Mouse (Mus musculus) CH12.LX (cell line): ENCODE measurements around the gene Rab1a. TPM values are rescaled to one million over a fixed set of nuclear protein-coding genes. Genes with fewer than 3 reads are reported as not detected.

Experiments used
- DNase-seq: peaks from one replicate; pipeline ENCODE4 v3.0.0-alpha.2; 2013; ENCODE audit errors: extremely low read depth
- H3K27ac ChIP-seq: 2 replicates; pipeline ENCODE4 v1.5.1; 2012; ENCODE audit warnings: low read depth, mild to moderate bottlenecking, control low read depth, moderate library complexity; ENCODE audit not compliant: insufficient read depth
- H3K27me3 ChIP-seq: replicated peaks from 2 replicates; pipeline ENCODE3; 2012; ENCODE audit warnings: inconsistent platforms
- H3K36me3 ChIP-seq, 2 experiments: replicated peaks in 1 of 2; 2 replicates each; pipeline versions ENCODE3 to v1.6.1; 2012; ENCODE audit warnings: inconsistent platforms in 1 of 2, low read length in 1 of 2, mild to moderate bottlenecking in 1 of 2, mixed read lengths in 1 of 2, moderate library complexity in 1 of 2; ENCODE audit not compliant: control insufficient read depth in 1 of 2, insufficient read depth in 1 of 2
- H3K4me1 ChIP-seq, 2 experiments: 2 replicates each; pipeline ENCODE4 v1.6.1; 2012; ENCODE audit warnings: inconsistent platforms in 1 of 2, moderate library complexity in 1 of 2; ENCODE audit not compliant: insufficient read depth in 2 of 2, control insufficient read depth in 1 of 2
- H3K4me2 ChIP-seq: 2 replicates; pipeline ENCODE4 v1.6.1; 2012; ENCODE audit warnings: low read depth, mild to moderate bottlenecking, control low read depth; ENCODE audit not compliant: poor library complexity, insufficient read depth, severe bottlenecking
- H3K4me3 ChIP-seq, 3 experiments: fragments of 150-350 bp in 1 of 3; sonication (generic) in 1 of 3; replicated peaks in 1 of 3; 2 replicates each; pipeline versions ENCODE3 to v1.5.1; 2011 to 2012; ENCODE audit warnings: low read depth in 2 of 3, low read length in 2 of 3, mild to moderate bottlenecking in 2 of 3, moderate library complexity in 2 of 3, control low read depth in 1 of 3, improper control_type of control experiment in 1 of 3, inconsistent platforms in 1 of 3, mixed read lengths in 1 of 3; ENCODE audit not compliant: poor library complexity in 1 of 3
- H3K79me2 ChIP-seq: replicated peaks from 2 replicates; pipeline ENCODE4 v1.6.1; 2012; ENCODE audit warnings: mild to moderate bottlenecking, moderate library complexity; ENCODE audit not compliant: control insufficient read depth, poor library complexity, insufficient read depth, severe bottlenecking; ENCODE audit errors: extremely low read depth
- H3K9ac ChIP-seq: 2 replicates; pipeline ENCODE4 v1.6.1; 2012; ENCODE audit warnings: low read depth, mild to moderate bottlenecking, control low read depth, moderate library complexity; ENCODE audit not compliant: insufficient read depth
- H3K9me3 ChIP-seq: replicated peaks from 2 replicates; pipeline ENCODE3; 2012; ENCODE audit warnings: low read length, inconsistent platforms, mixed read lengths
- BHLHE40 ChIP-seq: IDR thresholded peaks from 2 replicates; pipeline ENCODE4 v1.6.1; 2011; ENCODE audit warnings: mild to moderate bottlenecking, low read depth, low read length, improper control_type of control experiment
- CHD1 ChIP-seq: IDR thresholded peaks from 2 replicates; pipeline ENCODE4 v1.6.1; 2012; ENCODE audit warnings: low read depth, low read length, improper control_type of control experiment, inconsistent platforms
- CHD2 ChIP-seq: IDR thresholded peaks from 2 replicates; pipeline ENCODE4 v1.6.1; 2011; ENCODE audit warnings: low read length, improper control_type of control experiment
- CTCF ChIP-seq, 2 experiments: IDR thresholded peaks in 1 of 2; conservative IDR thresholded peaks in 1 of 2; 2 replicates each; pipeline ENCODE4 v1.5.1; 2011 to 2012; ENCODE audit warnings: low read depth in 2 of 2, low read length in 2 of 2, improper control_type of control experiment in 1 of 2, inconsistent platforms in 1 of 2, mild to moderate bottlenecking in 1 of 2, moderate library complexity in 1 of 2
- E2F4 ChIP-seq: IDR thresholded peaks from 2 replicates; pipeline ENCODE4 v1.6.1; 2011; ENCODE audit warnings: low read depth, low read length, improper control_type of control experiment; ENCODE audit not compliant: insufficient replicate concordance
- ELF1 ChIP-seq: IDR thresholded peaks from 2 replicates; pipeline ENCODE4 v1.6.1; 2014; ENCODE audit warnings: low read depth, mild to moderate bottlenecking, inconsistent platforms, low read length, improper control_type of control experiment
- EP300 ChIP-seq: IDR thresholded peaks from 2 replicates; pipeline ENCODE4 v1.6.1; 2011; ENCODE audit warnings: low read length, improper control_type of control experiment
- ETS1 ChIP-seq: conservative IDR thresholded peaks from 2 replicates; pipeline ENCODE4 v1.6.1; 2012; ENCODE audit warnings: low read depth, mild to moderate bottlenecking, inconsistent platforms, low read length, improper control_type of control experiment, moderate library complexity
- GABPA ChIP-seq: IDR thresholded peaks from 2 replicates; pipeline ENCODE4 v1.6.1; 2012; ENCODE audit warnings: low read depth, low read length, improper control_type of control experiment, inconsistent platforms; ENCODE audit not compliant: insufficient replicate concordance
- HCFC1 ChIP-seq: IDR thresholded peaks from 2 replicates; pipeline ENCODE4 v1.6.1; 2012; ENCODE audit warnings: low read depth, mild to moderate bottlenecking, inconsistent platforms, low read length, improper control_type of control experiment
- IRF4 ChIP-seq: IDR thresholded peaks from 2 replicates; pipeline ENCODE4 v1.6.1; 2014; ENCODE audit warnings: low read depth, mild to moderate bottlenecking, inconsistent platforms, low read length, improper control_type of control experiment
- JUN ChIP-seq: IDR thresholded peaks from 2 replicates; pipeline ENCODE4 v1.6.1; 2011; ENCODE audit warnings: low read depth, mild to moderate bottlenecking, low read length, improper control_type of control experiment, moderate library complexity; ENCODE audit not compliant: insufficient read depth
- JUND ChIP-seq: conservative IDR thresholded peaks from 2 replicates; pipeline ENCODE4 v1.6.1; 2011; ENCODE audit warnings: low read depth, low read length, improper control_type of control experiment
- KAT2A ChIP-seq: IDR thresholded peaks from 2 replicates; pipeline ENCODE4 v1.6.1; 2012; ENCODE audit warnings: low read length, improper control_type of control experiment, inconsistent platforms; ENCODE audit not compliant: insufficient replicate concordance
- MAFK ChIP-seq: IDR thresholded peaks from 2 replicates; pipeline ENCODE4 v1.6.1; 2011; ENCODE audit warnings: low read length, improper control_type of control experiment; ENCODE audit not compliant: insufficient replicate concordance
- MAX ChIP-seq: IDR thresholded peaks from 2 replicates; pipeline ENCODE4 v1.6.1; 2011; ENCODE audit warnings: low read length, improper control_type of control experiment
- MAZ ChIP-seq: IDR thresholded peaks from 2 replicates; pipeline ENCODE4 v1.6.1; 2012; ENCODE audit warnings: low read depth, mild to moderate bottlenecking, inconsistent platforms, low read length, improper control_type of control experiment, moderate library complexity
- MEF2A ChIP-seq: IDR thresholded peaks from 2 replicates; pipeline ENCODE4 v1.6.1; 2014; ENCODE audit warnings: low read depth, mild to moderate bottlenecking, inconsistent platforms, low read length, improper control_type of control experiment, borderline replicate concordance
- MXI1 ChIP-seq: IDR thresholded peaks from 2 replicates; pipeline ENCODE4 v1.6.1; 2011; ENCODE audit warnings: mild to moderate bottlenecking, low read depth, low read length, improper control_type of control experiment
- MYC ChIP-seq: IDR thresholded peaks from 2 replicates; pipeline ENCODE4 v1.6.1; 2011; ENCODE audit warnings: low read depth, mild to moderate bottlenecking, improper control_type of control experiment, low read length
- NELFE ChIP-seq: IDR thresholded peaks from 2 replicates; pipeline ENCODE4 v1.6.1; 2011; ENCODE audit warnings: low read depth, low read length, improper control_type of control experiment
- NRF1 ChIP-seq: IDR thresholded peaks from 2 replicates; pipeline ENCODE4 v1.6.1; 2014; ENCODE audit warnings: low read depth, mild to moderate bottlenecking, inconsistent platforms, low read length, improper control_type of control experiment, moderate library complexity
- PAX5 ChIP-seq: IDR thresholded peaks from 2 replicates; pipeline ENCODE4 v1.6.1; 2012; ENCODE audit warnings: low read length, inconsistent platforms, mixed read lengths
- POLR2A ChIP-seq: IDR thresholded peaks from 2 replicates; pipeline ENCODE4 v1.6.1; 2011; ENCODE audit warnings: low read depth, mild to moderate bottlenecking, improper control_type of control experiment, low read length
- POLR2AphosphoS2 ChIP-seq: IDR thresholded peaks from 2 replicates; pipeline ENCODE4 v1.6.1; 2011; ENCODE audit warnings: low read depth, low read length, improper control_type of control experiment
- RAD21 ChIP-seq: IDR thresholded peaks from 2 replicates; pipeline ENCODE4 v1.6.1; 2011; ENCODE audit warnings: low read depth, mild to moderate bottlenecking, low read length, improper control_type of control experiment, moderate library complexity
- RCOR1 ChIP-seq: conservative IDR thresholded peaks from 2 replicates; pipeline ENCODE4 v1.6.1; 2012; ENCODE audit warnings: low read depth, mild to moderate bottlenecking, inconsistent platforms, low read length, improper control_type of control experiment
- SIN3A ChIP-seq: IDR thresholded peaks from 2 replicates; pipeline ENCODE4 v1.6.1; 2012; ENCODE audit warnings: low read length, improper control_type of control experiment, inconsistent platforms
- SMC3 ChIP-seq: IDR thresholded peaks from 2 replicates; pipeline ENCODE4 v1.6.1; 2011; ENCODE audit warnings: low read depth, low read length, improper control_type of control experiment
- TBP ChIP-seq: conservative IDR thresholded peaks from 2 replicates; pipeline ENCODE4 v1.6.1; 2011; ENCODE audit warnings: low read depth, low read length, improper control_type of control experiment
- TCF12 ChIP-seq: IDR thresholded peaks from 2 replicates; pipeline ENCODE4 v1.6.1; 2014; ENCODE audit warnings: low read depth, mild to moderate bottlenecking, inconsistent platforms, low read length, improper control_type of control experiment
- UBTF ChIP-seq: IDR thresholded peaks from 2 replicates; pipeline ENCODE4 v1.6.1; 2012; ENCODE audit warnings: low read depth, mild to moderate bottlenecking, inconsistent platforms, low read length, improper control_type of control experiment, moderate library complexity
- USF1 ChIP-seq: IDR thresholded peaks from 2 replicates; pipeline ENCODE4 v1.6.1; 2014; ENCODE audit warnings: low read depth, mild to moderate bottlenecking, inconsistent platforms, low read length, improper control_type of control experiment
- USF2 ChIP-seq: conservative IDR thresholded peaks from 2 replicates; pipeline ENCODE4 v1.6.1; 2011; ENCODE audit warnings: low read depth, low read length, improper control_type of control experiment
- ZC3H11A ChIP-seq: IDR thresholded peaks from 2 replicates; pipeline ENCODE4 v1.6.1; 2012; ENCODE audit warnings: low read depth, mild to moderate bottlenecking, inconsistent platforms, low read length, improper control_type of control experiment
- ZKSCAN1 ChIP-seq: IDR thresholded peaks from 2 replicates; pipeline ENCODE4 v1.6.1; 2012; ENCODE audit warnings: low read depth, inconsistent platforms, low read length, improper control_type of control experiment, borderline replicate concordance
- ZMIZ1 ChIP-seq: IDR thresholded peaks from 2 replicates; pipeline ENCODE4 v1.6.1; 2012; ENCODE audit warnings: low read depth, mild to moderate bottlenecking, inconsistent platforms, low read length, improper control_type of control experiment
- ZNF384 ChIP-seq: IDR thresholded peaks from 2 replicates; pipeline ENCODE4 v1.6.1; 2012; ENCODE audit warnings: low read depth, low read length, improper control_type of control experiment, inconsistent platforms
- dilution Hi-C: fragments of 300-500 bp; cut with MboI; formaldehyde crosslinking; loops from 2 replicates; pipeline ENCODE4 v1.14.3; 2020; ENCODE audit warnings: low sequenced_read_pairs; ENCODE audit not compliant: extremely low pct_unique_long_range_greater_than_20kb, extremely low pct_ligation_motif_present
- in situ Hi-C: fragments of 300-500 bp; cut with MboI; formaldehyde crosslinking; loops from 3 replicates; pipeline ENCODE4 v1.14.3; 2019; ENCODE audit warnings: low sequenced_read_pairs, low pct_ligation_motif_present, low pct_unique_long_range_greater_than_20kb, mixed read lengths
- polyA plus RNA-seq: library from polyadenylated mRNA; unstranded; fragments of >175 nt; gene quantifications from 2 replicates; pipeline ENCODE4 v1.2.1, GENCODE M21; 2012; ENCODE audit warnings: low read depth; ENCODE audit not compliant: insufficient read length
- total RNA-seq, 2 experiments: library from RNA; depleted of rRNA; stranded (reverse); fragments of 300-350 nt in 1 of 2; fragments of >200 nt in 1 of 2; gene quantifications; 2 replicates each; pipeline ENCODE4 v1.2.3; 2012 to 2014

The Rab1a gene
- total and polyA plus RNA-seq, 3 experiments: 76.7 to 263 (median 143) TPM

DNA sequence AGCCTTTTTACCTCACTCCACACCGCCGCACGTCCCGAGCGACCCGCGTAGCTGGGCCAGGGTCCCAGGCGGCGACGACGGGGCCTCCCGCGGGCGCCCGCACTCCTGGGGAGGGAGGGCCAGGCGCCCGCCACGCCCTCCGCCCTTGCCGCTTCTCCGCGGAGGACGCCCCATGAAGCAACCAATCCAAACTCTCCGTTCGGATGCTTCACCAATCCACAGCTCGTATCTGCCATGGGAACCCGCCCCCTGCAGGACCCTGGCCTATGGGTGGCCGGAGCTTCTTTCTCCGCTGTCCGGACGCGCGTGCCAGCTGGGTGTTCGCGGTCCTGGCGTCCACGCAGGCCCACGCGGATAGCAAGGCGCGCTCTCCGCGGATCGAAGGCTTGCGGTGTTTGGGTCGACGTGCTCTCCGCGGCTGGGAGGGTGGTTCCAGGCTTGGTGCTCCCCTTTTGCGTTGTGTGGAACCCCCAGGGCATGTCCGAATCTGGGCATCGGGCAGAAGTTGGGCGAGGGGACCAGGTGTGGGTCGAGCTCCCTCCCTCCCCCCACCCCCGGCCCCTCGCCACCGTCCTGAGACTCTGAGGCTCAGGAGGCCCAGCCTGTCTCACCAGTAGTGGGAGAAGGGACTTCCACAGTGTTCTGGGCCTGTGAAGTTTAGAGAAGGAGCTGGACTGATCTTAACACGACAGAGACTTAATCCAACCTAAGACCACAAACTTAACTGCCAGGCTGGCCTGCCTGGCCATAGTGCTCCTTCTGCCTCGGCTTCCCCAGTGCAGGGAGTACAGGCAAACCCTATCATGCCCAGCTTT lies 48.3 kb downstream of the Rab1a start, which contains the start of gene Cep68:
TSS of gene Cep68 (minus strand) at position 134 of the 815 bp plus-strand sequence.
- H3K27ac ChIP-seq: peak within 1 kb of the TSS; percentile 68
- peak within 1 kb of the TSS; percentile 90 for H3K9ac ChIP-seq
- peak within 1 kb of the TSS; percentile 74 to 96 (median 83) for H3K4me3 ChIP-seq
- peak; percentile 97 for DNase-seq
- H3K36me3 ChIP-seq: peaks cover 10 to 26% of the 10 kb centered on the region in 2 experiments
- H3K4me2 ChIP-seq: peak within 1 kb of the TSS; percentile 80
- peaks cover 18 to 46% of the 10 kb centered on the region in 2 experiments for H3K4me1 ChIP-seq
- H3K79me2 ChIP-seq: peaks cover 41% of the 10 kb centered on the region
- no peaks in the 10 kb centered on the region for H3K27me3 ChIP-seq
- peaks cover 2% of the 10 kb centered on the region for H3K9me3 ChIP-seq
- in situ Hi-C loops: no loop called here
- dilution Hi-C loops: no loop called here
- peak; percentile 91 for TF ChIP-seq CHD2
- TF ChIP-seq CHD1: no peak; the same call in 1 of the 2 replicates
- no peak for TF ChIP-seq CTCF (conservative IDR thresholded peaks at IDR 0.05 in 1 of 2, IDR thresholded peaks at IDR 0.05 in 1 of 2; ENCODE audit: low read depth in 2 of 2, low read length in 2 of 2)
- TF ChIP-seq NELFE: peak; percentile 74
- TF ChIP-seq MAX: peak; percentile 90
- TF ChIP-seq MAZ: peak; percentile 81
- peak; percentile 89 for TF ChIP-seq POLR2A
- no peak for TF ChIP-seq RCOR1
- TF ChIP-seq SIN3A: peak; percentile 89
- no peak for TF ChIP-seq PAX5
- TF ChIP-seq MYC: peak; percentile 50; the same call in 1 of the 2 replicates
- TF ChIP-seq ETS1: no peak; the same call in 1 of the 2 replicates
- TF ChIP-seq E2F4: 0 out of 2 replicates have a peak, but pooled peaks have one; percentile 14
- no peak for TF ChIP-seq ZKSCAN1
- no peak for TF ChIP-seq SMC3
- peak; percentile 60 for TF ChIP-seq NRF1
- peak; percentile 68 for TF ChIP-seq UBTF
- TF ChIP-seq JUND: no peak
- TF ChIP-seq IRF4: no peak
- no peak for TF ChIP-seq USF2
- no peak for TF ChIP-seq MAFK
- TF ChIP-seq EP300: no peak
- TF ChIP-seq TCF12: peak; percentile 77
- no peak for TF ChIP-seq GABPA
- 0 out of 2 replicates have a peak, but pooled peaks have one; percentile 13 for TF ChIP-seq ZNF384
- TF ChIP-seq BHLHE40: peak; percentile 76
- peak; percentile 57; the same call in 1 of the 2 replicates for TF ChIP-seq POLR2AphosphoS2
- no peak for TF ChIP-seq ZC3H11A
- TF ChIP-seq ELF1: peak; percentile 56
- peak; percentile 27; the same call in 1 of the 2 replicates for TF ChIP-seq TBP
- TF ChIP-seq KAT2A: 0 out of 2 replicates have a peak, but pooled peaks have one; percentile 33
- TF ChIP-seq USF1: no peak
- TF ChIP-seq MXI1: peak; percentile 94
- TF ChIP-seq JUN: no peak
- peak; percentile 73 for TF ChIP-seq ZMIZ1
- TF ChIP-seq RAD21: no peak
- peak; percentile 56 for TF ChIP-seq HCFC1
- no peak for TF ChIP-seq MEF2A
